Mouse (Mus musculus): ENCODE measurements around the gene Nfkbie. TPM values are rescaled to one million over a fixed set of nuclear protein-coding genes. Genes with fewer than 3 reads are reported as not detected.

Gene Nfkbie
- polyA plus RNA-seq, 2 experiments: 3.6 to 4.0 TPM

- WGBS: 73% methylated on average over 16 of the region's 16 CpGs
- peaks cover 15% of the 10 kb centered on the region; the same call in 1 of the 2 replicates for H3K36me3 ChIP-seq (ENCODE audit: control insufficient read depth, insufficient read depth, low read length)
- DNase-seq (ENCODE audit: low spot score): no peak
- no peak for TF ChIP-seq POLR2A (IDR thresholded peaks at IDR 0.05; ENCODE audit: borderline replicate concordance, extremely low read depth, insufficient read depth, insufficient read length)
- H3K27me3 ChIP-seq (ENCODE audit: control insufficient read depth, insufficient read depth, low read length): peaks cover 45% of the 10 kb centered on the region
- H3K9ac ChIP-seq (ENCODE audit: low read depth, low read length, severe bottlenecking): no peak overlapping the region
- no peaks in the 10 kb centered on the region for H3K9me3 ChIP-seq (ENCODE audit: control insufficient read depth, low read length)
- H3K4me2 ChIP-seq (replicated peaks; ENCODE audit: low read depth, low read length, severe bottlenecking): no peak overlapping the region
- H3K4me3 ChIP-seq (replicated peaks; ENCODE audit: low read length): no peak overlapping the region
- no peak for ATAC-seq (ENCODE audit: low FRiP score, low read depth)
- H3K4me1 ChIP-seq (ENCODE audit: control insufficient read depth, insufficient read depth, low read length): peaks cover 8% of the 10 kb centered on the region; the same call in 1 of the 2 replicates
- H3K27ac ChIP-seq (replicated peaks; ENCODE audit: low read depth, low read length): no peak overlapping the region
These were observed 8.6 kb upstream of the Nfkbie start for GRCm38 (mm10) chr17:45546941-45547340.

- TF ChIP-seq POLR2A (IDR thresholded peaks at IDR 0.05; ENCODE audit: borderline replicate concordance, extremely low read depth, insufficient read depth, insufficient read length): no peak
- H3K27ac ChIP-seq (replicated peaks; ENCODE audit: low read depth, low read length): no peak overlapping the region
- 78% methylated on average over 5 of the region's 5 CpGs for WGBS
- no peaks in the 10 kb centered on the region for H3K9me3 ChIP-seq (ENCODE audit: control insufficient read depth, low read length)
- DNase-seq (ENCODE audit: low spot score) (no peak), ATAC-seq (ENCODE audit: low FRiP score, low read depth) (no peak)
- H3K27me3 ChIP-seq (ENCODE audit: control insufficient read depth, insufficient read depth, low read length): peaks cover 45% of the 10 kb centered on the region
- H3K4me1 ChIP-seq (ENCODE audit: control insufficient read depth, insufficient read depth, low read length): peaks cover 9% of the 10 kb centered on the region; the same call in 1 of the 2 replicates
- 0 out of 2 replicates have a peak overlapping the region, but pooled peaks have one; percentile 82 for H3K4me2 ChIP-seq (replicated peaks; ENCODE audit: low read depth, low read length, severe bottlenecking)
- H3K9ac ChIP-seq (ENCODE audit: low read depth, low read length, severe bottlenecking): no peak overlapping the region
- peaks cover 15% of the 10 kb centered on the region; the same call in 1 of the 2 replicates for H3K36me3 ChIP-seq (ENCODE audit: control insufficient read depth, insufficient read depth, low read length)
- no peak overlapping the region for H3K4me3 ChIP-seq (replicated peaks; ENCODE audit: low read length)
These were observed 7.9 kb upstream of the Nfkbie start for GRCm38 (mm10) chr17:45547461-45548190.

- 4% methylated on average over 38 of the region's 68 CpGs for WGBS
- Histone ChIP-seq H3K36me3 (ENCODE audit: control insufficient read depth, insufficient read depth, low read length) (peaks cover 15% of the 10 kb centered on the region; the same call in 1 of the 2 replicates), H3K27me3 (ENCODE audit: control insufficient read depth, insufficient read depth, low read length) (peaks cover 40% of the 10 kb centered on the region), H3K4me2 (replicated peaks; ENCODE audit: low read depth, low read length, severe bottlenecking) (peak overlapping the region; percentile 82), H3K27ac (replicated peaks; ENCODE audit: low read depth, low read length) (peak overlapping the region; percentile 65), H3K4me3 (replicated peaks; ENCODE audit: low read length) (peak overlapping the region; percentile 79), H3K4me1 (ENCODE audit: control insufficient read depth, insufficient read depth, low read length) (peaks cover 9% of the 10 kb centered on the region; the same call in 1 of the 2 replicates), H3K9ac (ENCODE audit: low read depth, low read length, severe bottlenecking) (peak overlapping the region; percentile 87), H3K9me3 (ENCODE audit: control insufficient read depth, low read length) (no peaks in the 10 kb centered on the region)
- no peak for TF ChIP-seq POLR2A (IDR thresholded peaks at IDR 0.05; ENCODE audit: borderline replicate concordance, extremely low read depth, insufficient read depth, insufficient read length)
- ATAC-seq (ENCODE audit: low FRiP score, low read depth): peak; percentile 39
- no peak for DNase-seq (ENCODE audit: low spot score)
These were observed 6.7 kb upstream of the Nfkbie start for GRCm38 (mm10) chr17:45548541-45549512.

- peak; percentile 69 for DNase-seq (ENCODE audit: low spot score)
- no peaks in the 10 kb centered on the region for H3K9me3 ChIP-seq (ENCODE audit: control insufficient read depth, low read length)
- H3K9ac ChIP-seq (ENCODE audit: low read depth, low read length, severe bottlenecking): peak within 1 kb of the TSS; percentile 87
- WGBS: 1% methylated on average over 17 of the region's 29 CpGs
- TF ChIP-seq POLR2A (IDR thresholded peaks at IDR 0.05; ENCODE audit: borderline replicate concordance, extremely low read depth, insufficient read depth, insufficient read length): no peak
- H3K36me3 ChIP-seq (ENCODE audit: control insufficient read depth, insufficient read depth, low read length): peaks cover 12% of the 10 kb centered on the region; the same call in 1 of the 2 replicates
- peak within 1 kb of the TSS; percentile 65 for H3K27ac ChIP-seq (replicated peaks; ENCODE audit: low read depth, low read length)
- peak within 1 kb of the TSS; percentile 82 for H3K4me2 ChIP-seq (replicated peaks; ENCODE audit: low read depth, low read length, severe bottlenecking)
- H3K4me3 ChIP-seq (replicated peaks; ENCODE audit: low read length): peak within 1 kb of the TSS; percentile 79
- peaks cover 31% of the 10 kb centered on the region for H3K27me3 ChIP-seq (ENCODE audit: control insufficient read depth, insufficient read depth, low read length)
- peak; percentile 53 for ATAC-seq (ENCODE audit: low FRiP score, low read depth)
- peaks cover 9% of the 10 kb centered on the region; the same call in 1 of the 2 replicates for H3K4me1 ChIP-seq (ENCODE audit: control insufficient read depth, insufficient read depth, low read length)
These were observed 5.8 kb upstream of the Nfkbie start, which contains the start of gene Tmem151b for GRCm38 (mm10) chr17:45549617-45550181. Gene Tmem151b (minus strand): TSS chr17:45549677.

All from limb, embryonic 14.5 days (tissue).